Mouse (Mus musculus) brown adipose tissue, adult 24 weeks (tissue): ENCODE data around the gene Gzmk. TPM values are rescaled to one million over a fixed set of nuclear protein-coding genes. Genes with fewer than 3 reads are reported as not detected.
A peak's percentile ranks its signal among the peaks of the same experiment; 100 is the strongest.

Experiments
- H3K27ac ChIP-seq: fragments of 200-500 bp; replicated peaks from 2 replicates; pipeline ENCODE4 v1.5.1; 2012; ENCODE audit warnings: low read depth, mild to moderate bottlenecking, low read length
- H3K4me1 ChIP-seq: fragments of 200-500 bp; 2 replicates; pipeline ENCODE4 v1.6.1; 2012; ENCODE audit warnings: low read length, mixed read lengths; ENCODE audit not compliant: control insufficient read depth, insufficient read depth, insufficient read length
- H3K4me3 ChIP-seq: fragments of 200-500 bp; 2 replicates; pipeline ENCODE4 v1.5.1; 2012; ENCODE audit warnings: low read depth, mild to moderate bottlenecking, low read length, moderate library complexity; ENCODE audit not compliant: insufficient read depth
- polyA plus RNA-seq: library from polyadenylated mRNA; stranded (reverse); fragments of >200 nt; gene quantifications from 2 replicates; pipeline ENCODE4 v1.2.4, GENCODE M21; 2012; ENCODE audit not compliant: missing spikeins, insufficient read depth, insufficient read length

The Gzmk gene
- polyA plus RNA-seq, 1 experiment, result not detected

GRCm38 (mm10) chr13:113183310-113183709 is 42.4 kb downstream of the Gzmk start:
- no peaks in the 10 kb centered on the region for H3K4me1 ChIP-seq
- no peak overlapping the region for H3K4me3 ChIP-seq
- H3K27ac ChIP-seq, result no peak overlapping the region

GRCm38 (mm10) chr13:113174162-113174561 is 51.5 kb downstream of the Gzmk start:
- no peak overlapping the region for H3K4me3 ChIP-seq
- H3K27ac ChIP-seq, result no peak overlapping the region
- peaks cover 3% of the 10 kb centered on the region; the same call in 1 of the 2 replicates for H3K4me1 ChIP-seq

DNA sequence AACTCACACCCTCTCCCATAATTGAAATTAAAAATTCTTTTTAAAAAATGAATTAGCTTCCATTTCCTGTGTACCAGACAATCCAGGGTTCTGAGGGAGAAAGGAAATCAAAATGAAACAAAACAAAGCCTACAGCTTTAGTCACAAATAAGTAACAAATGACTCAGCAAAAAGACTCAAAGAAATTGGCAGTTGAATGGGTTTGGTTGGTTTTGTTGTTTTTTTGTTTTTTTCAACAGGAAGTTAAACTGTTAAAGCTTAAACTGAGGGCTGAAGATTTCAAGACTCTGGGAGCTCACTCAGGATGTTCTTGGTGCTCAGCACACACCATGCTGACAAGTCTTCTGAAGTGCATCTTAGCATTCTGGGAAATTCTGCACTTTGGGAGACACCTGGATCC is 55.5 kb downstream of the Gzmk start:
- Histone ChIP-seq H3K27ac (0 out of 2 replicates have a peak overlapping the region, but pooled peaks have one; percentile 50), H3K4me1 (peaks cover 5% of the 10 kb centered on the region; the same call in 1 of the 2 replicates), H3K4me3 (no peak overlapping the region)

DNA sequence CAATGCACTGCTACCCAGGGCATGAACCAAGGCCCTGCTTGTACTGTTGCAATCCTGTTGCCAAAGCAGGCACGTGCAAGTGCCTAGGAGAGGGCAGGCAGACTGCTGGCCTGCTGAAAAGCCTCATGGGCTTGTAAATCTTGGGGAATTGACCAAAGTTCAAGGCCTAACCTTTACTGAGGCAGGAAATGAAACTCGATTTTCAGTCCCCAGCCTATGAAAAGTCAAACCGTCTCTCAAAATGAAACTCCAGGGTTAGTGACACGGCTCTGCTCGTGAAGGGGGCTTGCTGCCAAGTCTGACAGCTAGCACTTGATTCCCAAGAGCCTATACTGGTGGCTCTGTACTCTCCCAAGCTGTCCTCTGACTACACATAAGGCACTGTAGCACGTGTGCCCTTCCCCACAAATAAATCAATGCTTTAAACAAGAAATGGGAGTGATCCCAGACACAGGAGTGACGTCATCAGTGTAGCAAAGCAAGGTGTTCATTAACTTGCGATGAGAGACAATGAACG is 57.6 kb downstream of the Gzmk start:
- Histone ChIP-seq H3K27ac (peak overlapping the region; percentile 35; the same call in 1 of the 2 replicates), H3K4me3 (no peak overlapping the region), H3K4me1 (peaks cover 5% of the 10 kb centered on the region; the same call in 1 of the 2 replicates)

- Histone ChIP-seq H3K4me1 (peaks cover 5% of the 10 kb centered on the region; the same call in 1 of the 2 replicates), H3K27ac (no peak overlapping the region), H3K4me3 (no peak overlapping the region)
Measured at GRCm38 (mm10) chr13:113164252-113165005, 61.3 kb downstream of the Gzmk start.

DNA sequence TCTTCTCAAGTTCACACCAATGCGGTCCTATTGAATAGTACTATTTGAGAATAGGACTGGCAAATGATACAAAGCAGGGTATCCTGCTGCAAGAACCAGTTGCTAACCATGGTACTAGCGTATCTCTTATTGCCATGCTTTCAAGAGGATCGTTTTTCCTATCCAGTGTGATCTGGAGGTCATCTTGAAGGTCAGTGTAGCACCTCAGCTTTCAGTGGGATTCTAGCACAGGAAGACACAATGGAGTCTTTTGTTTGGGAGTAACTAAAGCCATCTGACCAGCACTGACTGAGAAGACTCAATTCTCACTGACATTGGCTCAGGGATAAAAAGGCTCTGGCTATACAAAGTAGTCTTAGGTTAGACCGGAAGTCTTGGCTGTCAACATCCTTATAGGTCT is 74.2 kb downstream of the Gzmk start:
- no peaks in the 10 kb centered on the region for H3K4me1 ChIP-seq
- H3K4me3 ChIP-seq, result no peak overlapping the region
- no peak overlapping the region for H3K27ac ChIP-seq

DNA sequence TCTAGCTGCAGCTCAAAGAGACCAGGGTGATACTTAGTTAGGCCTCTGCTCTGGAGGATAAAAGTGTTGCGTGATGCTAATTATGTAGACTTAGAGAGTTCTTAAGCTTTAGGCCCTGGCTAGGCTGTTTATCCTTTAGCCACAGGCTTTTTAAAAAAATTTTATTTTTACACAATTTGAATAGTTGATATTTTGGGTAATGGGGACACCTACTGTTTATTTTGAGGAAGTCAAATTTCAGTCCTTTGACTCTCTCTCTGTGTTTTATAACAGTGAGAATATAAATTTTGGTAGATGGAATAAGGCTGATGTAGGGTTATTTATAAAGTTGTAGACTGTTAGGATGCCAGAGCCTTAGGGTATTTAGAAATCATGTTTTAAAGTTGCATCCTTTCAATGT is 86.1 kb downstream of the Gzmk start:
- Histone ChIP-seq H3K4me3 (no peak overlapping the region), H3K4me1 (no peaks in the 10 kb centered on the region), H3K27ac (no peak overlapping the region)

DNA sequence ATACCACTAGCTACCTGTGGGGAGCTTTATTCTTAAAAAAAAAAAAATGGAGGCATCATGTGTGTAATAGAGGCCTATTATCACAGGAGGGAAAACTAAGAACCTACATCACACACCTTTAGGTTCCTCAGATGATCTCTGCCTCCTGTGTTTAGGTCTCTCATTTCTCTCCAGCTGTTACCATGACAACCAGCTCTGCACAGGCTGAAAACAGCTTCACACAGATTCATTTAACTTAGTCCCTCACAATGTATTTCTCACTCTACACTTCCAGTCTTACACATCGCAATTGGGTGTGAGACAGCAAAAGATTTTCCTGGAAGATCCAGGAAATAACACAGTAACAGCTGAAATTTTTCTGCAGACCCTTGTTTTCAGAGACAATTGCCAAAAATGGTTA is 95.7 kb downstream of the Gzmk start:
- Histone ChIP-seq H3K4me3 (no peak overlapping the region), H3K4me1 (no peaks in the 10 kb centered on the region), H3K27ac (no peak overlapping the region)

Other genes with a start within 250 kb of the Gzmk start
- gene Ccno, start 238.1 kb downstream of the Gzmk start, polyA plus RNA-seq, result 0.95 TPM in 1 of 2 replicates, not detected in the other
- not detected in 2 replicates for gene Mcidas, start 232.1 kb downstream of the Gzmk start, polyA plus RNA-seq
- gene Cdc20b, start 190.8 kb downstream of the Gzmk start, polyA plus RNA-seq, result not detected in 2 replicates
- gene Gpx8, start 179.5 kb downstream of the Gzmk start, polyA plus RNA-seq, result 143 and 181 TPM in 2 replicates
- gene Gzma, start 124.9 kb downstream of the Gzmk start, polyA plus RNA-seq, result not detected in 2 replicates
- not detected in 2 replicates for gene Esm1, start 16.2 kb downstream of the Gzmk start, polyA plus RNA-seq
- 2.0 and 5.1 TPM in 2 replicates for gene BC067074, start 67.3 kb upstream of the Gzmk start, polyA plus RNA-seq